Mouse (Mus musculus): ENCODE results near the gene Auts2.

DNA sequence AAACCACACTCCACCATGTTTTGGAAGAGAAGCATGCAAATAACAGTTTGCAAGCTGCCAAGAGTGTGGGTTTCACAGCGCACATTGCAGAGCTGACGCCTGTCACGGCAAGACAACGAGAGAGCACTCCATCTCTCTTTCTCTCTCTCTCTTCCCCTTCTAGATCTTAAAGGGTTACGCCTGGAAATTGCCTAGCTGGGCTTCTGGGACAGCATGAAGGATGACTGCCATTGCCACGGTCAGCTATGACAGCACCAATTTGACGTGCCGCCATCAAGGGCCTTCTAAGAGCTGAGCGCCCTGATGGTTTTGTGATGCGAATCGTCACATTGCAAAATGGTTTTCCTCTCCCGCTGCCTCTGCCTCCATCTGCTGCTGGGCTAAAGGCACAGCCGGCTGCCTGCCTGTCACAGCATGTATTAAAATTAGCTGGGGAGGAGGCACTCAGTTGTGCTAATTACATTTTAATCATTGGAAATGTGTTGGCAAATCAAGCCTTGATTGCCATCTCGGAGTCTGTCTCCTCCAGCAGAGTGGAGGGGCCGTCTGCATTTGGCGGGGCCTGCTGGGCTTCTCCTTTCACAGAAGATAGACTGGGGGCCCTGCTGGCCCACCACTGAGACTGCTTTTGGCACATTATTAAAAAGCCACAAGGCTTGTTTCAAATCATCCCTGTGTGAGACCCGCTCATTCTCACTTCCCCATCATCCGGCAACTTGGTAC is 748.6 kb downstream of the Auts2 start:
- no peak for TF ChIP-seq E2F4 (IDR thresholded peaks at IDR 0.05; ENCODE audit: insufficient replicate concordance, low read depth, low read length)
- TF ChIP-seq CTCF (conservative IDR thresholded peaks at IDR 0.05 in 1 of 2, IDR thresholded peaks at IDR 0.05 in 1 of 2; ENCODE audit: low read depth in 2 of 2, low read length in 2 of 2) = no peak
- no peak for TF ChIP-seq USF2 (conservative IDR thresholded peaks at IDR 0.05; ENCODE audit: low read depth, low read length)

Data from CH12.LX (cell line).